Mouse (Mus musculus) testis, adult 2 months (tissue): Measurements from ENCODE around the gene Marc2. TPM values are rescaled to one million over a fixed set of nuclear protein-coding genes. Genes with fewer than 3 reads are reported as not detected.

Experiments
- H3K27ac ChIP-seq: fragments of 200-500 bp; 2 replicates; pipeline ENCODE4 v1.5.1; 2012; ENCODE audit warnings: low read depth, low read length; ENCODE audit not compliant: control insufficient read depth, insufficient read depth
- H3K27me3 ChIP-seq: fragments of 200-500 bp; 2 replicates; pipeline ENCODE4 v1.6.1; 2012; ENCODE audit warnings: mild to moderate bottlenecking, low read length, moderate library complexity; ENCODE audit not compliant: control insufficient read depth, insufficient read depth
- H3K36me3 ChIP-seq: fragments of 200-500 bp; 2 replicates; pipeline ENCODE4 v1.6.1; 2012; ENCODE audit warnings: mild to moderate bottlenecking, low read length; ENCODE audit not compliant: control insufficient read depth, insufficient read depth
- H3K4me1 ChIP-seq: fragments of 200-500 bp; 2 replicates; pipeline ENCODE4 v1.6.1; 2012; ENCODE audit warnings: low read length; ENCODE audit not compliant: control insufficient read depth, insufficient read depth
- H3K4me3 ChIP-seq: fragments of 200-500 bp; 2 replicates; pipeline ENCODE4 v1.5.1; 2012; ENCODE audit warnings: low read depth, mild to moderate bottlenecking, low read length, moderate library complexity, mixed read lengths; ENCODE audit not compliant: control insufficient read depth
- CTCF ChIP-seq: fragments of 200-500 bp; IDR thresholded peaks from 2 replicates; pipeline ENCODE4 v1.5.1; 2012; ENCODE audit warnings: low read depth, mild to moderate bottlenecking, inconsistent platforms, low read length, moderate library complexity; ENCODE audit not compliant: control insufficient read depth, insufficient read depth, insufficient replicate concordance
- POLR2A ChIP-seq: fragments of 200-500 bp; IDR thresholded peaks from 2 replicates; pipeline ENCODE4 v1.6.1; 2012; ENCODE audit warnings: low read depth, mild to moderate bottlenecking, inconsistent platforms, low read length, moderate library complexity; ENCODE audit not compliant: control insufficient read depth
- polyA plus RNA-seq: library from polyadenylated mRNA; depleted of rRNA; stranded (reverse); fragments of >200 nt; gene quantifications from 2 replicates; pipeline ENCODE4 v1.2.3, GENCODE M21; 2012

Marc2 gene
- polyA plus RNA-seq, 1 experiment = 36.5 TPM

- peaks cover 2% of the 10 kb centered on the region for H3K4me1 ChIP-seq
- H3K36me3 ChIP-seq = no peaks in the 10 kb centered on the region
- no peak overlapping the region for H3K4me3 ChIP-seq
- no peaks in the 10 kb centered on the region for H3K27me3 ChIP-seq
- TF ChIP-seq POLR2A = no peak
- TF ChIP-seq CTCF = no peak
- no peak overlapping the region for H3K27ac ChIP-seq
These were observed 38.4 kb downstream of the Marc2 start for GRCm38 (mm10) chr1:184807627-184808417.

DNA sequence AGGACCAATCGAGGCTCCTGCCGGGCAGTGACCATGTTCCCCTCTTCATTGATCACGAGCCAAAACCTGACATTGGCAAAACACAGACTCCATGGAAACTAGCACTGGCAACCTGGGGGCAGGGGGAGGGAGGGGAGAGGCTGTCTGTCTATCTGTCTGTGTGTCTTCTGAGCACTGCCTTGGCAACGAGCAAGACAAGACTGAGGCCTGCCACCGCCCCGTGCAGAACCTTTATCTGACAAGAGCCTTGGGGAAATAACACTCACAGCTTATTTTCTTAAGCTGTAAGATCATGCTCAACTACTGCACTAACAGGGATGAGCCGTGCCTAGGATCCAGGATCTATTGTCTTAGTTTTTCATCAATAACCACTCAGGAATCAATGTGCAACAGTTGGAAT is 39.1 kb downstream of the Marc2 start:
- peaks cover 2% of the 10 kb centered on the region for H3K4me1 ChIP-seq
- H3K36me3 ChIP-seq = no peaks in the 10 kb centered on the region
- no peaks in the 10 kb centered on the region for H3K27me3 ChIP-seq
- no peak overlapping the region for H3K4me3 ChIP-seq
- H3K27ac ChIP-seq = no peak overlapping the region
- TF ChIP-seq POLR2A (no peak), CTCF (no peak)

DNA sequence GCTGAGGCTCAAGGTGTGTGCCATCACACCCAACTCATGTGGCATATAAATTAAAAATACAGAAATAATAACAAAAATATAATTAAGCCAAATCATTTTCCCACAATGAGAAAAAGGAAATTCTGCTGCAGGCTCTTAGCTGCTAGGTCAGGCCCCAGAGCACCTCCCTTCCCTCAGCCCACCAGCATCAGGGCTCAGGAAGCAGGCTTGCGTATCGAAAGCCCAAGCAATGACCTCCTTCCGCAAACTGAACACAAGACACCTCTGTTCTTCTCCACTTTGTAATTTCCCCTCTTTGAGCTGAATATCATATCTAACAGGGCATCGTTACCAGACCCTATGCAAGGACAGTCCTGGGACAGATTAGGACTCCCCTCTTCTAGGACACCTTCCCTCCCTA is 40.5 kb downstream of the Marc2 start:
- no peak for TF ChIP-seq CTCF
- TF ChIP-seq POLR2A = no peak
- no peak overlapping the region for H3K27ac ChIP-seq
- H3K4me3 ChIP-seq = no peak overlapping the region

GRCm38 (mm10) chr1:184793163-184793876 is 52.9 kb downstream of the Marc2 start:
- no peak overlapping the region for H3K27ac ChIP-seq
- no peaks in the 10 kb centered on the region for H3K36me3 ChIP-seq
- H3K4me3 ChIP-seq = no peak overlapping the region; the same call in 1 of the 2 replicates
- TF ChIP-seq CTCF = peak; percentile 53; the same call in 1 of the 2 replicates
- no peak for TF ChIP-seq POLR2A
- peaks cover 8% of the 10 kb centered on the region for H3K4me1 ChIP-seq
- no peaks in the 10 kb centered on the region for H3K27me3 ChIP-seq

More for the DNA sequence above, 40.5 kb downstream of the Marc2 start:
- peaks cover 1% of the 10 kb centered on the region for H3K4me1 ChIP-seq
- H3K36me3 ChIP-seq = no peaks in the 10 kb centered on the region
- H3K27me3 ChIP-seq = no peaks in the 10 kb centered on the region

DNA sequence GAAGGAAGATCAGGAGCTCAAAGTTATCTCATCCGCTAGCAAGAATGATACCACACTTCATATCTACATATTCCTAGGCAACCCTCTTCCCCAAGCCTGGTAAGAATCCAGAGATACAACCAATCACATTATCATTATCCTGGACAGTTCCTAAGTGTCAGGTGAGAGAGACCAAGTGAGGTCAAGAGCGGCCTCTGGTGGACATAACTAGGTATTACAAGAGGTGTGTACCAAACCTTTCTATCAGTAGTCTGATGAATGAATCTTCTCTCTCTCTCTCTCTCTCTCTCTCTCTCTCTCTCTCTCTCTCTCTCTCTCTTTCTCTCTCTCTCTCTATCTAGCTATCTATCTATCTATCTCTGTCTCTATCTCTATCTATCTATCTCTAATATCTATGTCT is 55.1 kb downstream of the Marc2 start:
- no peaks in the 10 kb centered on the region for H3K27me3 ChIP-seq
- no peak overlapping the region for H3K4me3 ChIP-seq
- TF ChIP-seq POLR2A (no peak), CTCF (peak; percentile 26; the same call in 1 of the 2 replicates)
- no peak overlapping the region for H3K27ac ChIP-seq
- H3K36me3 ChIP-seq = no peaks in the 10 kb centered on the region
- peaks cover 11% of the 10 kb centered on the region for H3K4me1 ChIP-seq

GRCm38 (mm10) chr1:184786376-184787151 is 59.7 kb downstream of the Marc2 start:
- H3K4me1 ChIP-seq = peaks cover 3% of the 10 kb centered on the region
- TF ChIP-seq POLR2A (no peak), CTCF (no peak)
- no peaks in the 10 kb centered on the region for H3K27me3 ChIP-seq

DNA sequence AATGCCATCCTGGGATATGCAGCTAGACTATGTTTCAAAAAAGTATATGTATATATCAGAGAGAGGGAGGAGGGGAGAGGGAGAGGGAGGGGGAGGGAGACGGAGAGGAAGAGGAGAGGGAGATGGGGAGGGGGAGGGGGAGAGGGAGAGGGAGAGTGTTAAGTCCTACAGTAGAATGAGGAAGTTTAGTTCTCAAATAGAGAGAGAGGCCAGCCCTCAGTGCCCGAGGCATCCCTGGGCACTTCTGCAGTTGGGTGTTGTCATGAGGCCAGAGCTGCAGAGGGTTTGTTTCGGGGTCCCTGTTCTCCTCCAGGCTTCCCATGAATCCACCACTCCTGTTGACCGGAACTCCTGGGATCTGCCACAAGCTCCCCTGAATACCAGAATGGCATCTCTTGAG is 62.6 kb downstream of the Marc2 start:
- H3K27me3 ChIP-seq = no peaks in the 10 kb centered on the region
- H3K4me1 ChIP-seq = peaks cover 3% of the 10 kb centered on the region
- H3K4me3 ChIP-seq = no peak overlapping the region
- no peaks in the 10 kb centered on the region for H3K36me3 ChIP-seq
- H3K27ac ChIP-seq = no peak overlapping the region
- TF ChIP-seq POLR2A (no peak), CTCF (no peak)

More at GRCm38 (mm10) chr1:184786376-184787151, 59.7 kb downstream of the Marc2 start:
- peak overlapping the region; percentile 44 for H3K27ac ChIP-seq
- no peaks in the 10 kb centered on the region for H3K36me3 ChIP-seq
- no peak overlapping the region for H3K4me3 ChIP-seq
